Mouse (Mus musculus) erythroblast, embryonic 14.5 days (primary cell): Measurements from ENCODE around the gene Ripk1.

ENCODE experiments used
- GATA1 ChIP-seq: IDR thresholded peaks from 2 replicates; pipeline ENCODE4 v1.6.1; 2012; ENCODE audit warnings: low read length, inconsistent platforms, mixed read lengths
- TAL1 ChIP-seq: IDR thresholded peaks from 3 replicates; pipeline ENCODE4 v1.6.1; 2012; ENCODE audit warnings: low read length, inconsistent platforms, mixed read lengths

GRCm38 (mm10) chr13:33956571-33957421 lies 45.4 kb upstream of the Ripk1 start:
- TF ChIP-seq GATA1 = no peak
- TF ChIP-seq TAL1 = no peak
